Mouse (Mus musculus) heart, postnatal 10 days (tissue): ENCODE results near the gene Stx19. TPM values are rescaled to one million over a fixed set of nuclear protein-coding genes. Genes with fewer than 3 reads are reported as not detected.

Experiments
- DNase-seq, 2 experiments: peaks; one replicate each; pipeline ENCODE4 v3.0.0; 2021
- intact Hi-C: fragments of 180-260 bp; cut with DNase I; formaldehyde crosslinking; loops from one replicate; pipeline ENCODE4 v1.15.1; 2025
- microRNA-seq, 2 experiments: library from miRNA; unstranded; fragments of <30 nt; microRNA quantifications; one replicate each; pipeline ENCODE4 v1.2.0; 2022
- total RNA-seq, 2 experiments: library from RNA; stranded (reverse); gene quantifications; 2 replicates each; pipeline ENCODE4 v1.2.3; 2021

The Stx19 gene
- total RNA-seq, 2 experiments from 2014 or later: not detected

- peak; percentile 97 for DNase-seq
- intact Hi-C loops: no loop called here
Measured at GRCm38 (mm10) chr16:62846498-62847312, 32.2 kb downstream of the Stx19 start, which contains the start of gene Arl13b. Gene Arl13b (minus strand): TSS chr16:62847040.

DNA sequence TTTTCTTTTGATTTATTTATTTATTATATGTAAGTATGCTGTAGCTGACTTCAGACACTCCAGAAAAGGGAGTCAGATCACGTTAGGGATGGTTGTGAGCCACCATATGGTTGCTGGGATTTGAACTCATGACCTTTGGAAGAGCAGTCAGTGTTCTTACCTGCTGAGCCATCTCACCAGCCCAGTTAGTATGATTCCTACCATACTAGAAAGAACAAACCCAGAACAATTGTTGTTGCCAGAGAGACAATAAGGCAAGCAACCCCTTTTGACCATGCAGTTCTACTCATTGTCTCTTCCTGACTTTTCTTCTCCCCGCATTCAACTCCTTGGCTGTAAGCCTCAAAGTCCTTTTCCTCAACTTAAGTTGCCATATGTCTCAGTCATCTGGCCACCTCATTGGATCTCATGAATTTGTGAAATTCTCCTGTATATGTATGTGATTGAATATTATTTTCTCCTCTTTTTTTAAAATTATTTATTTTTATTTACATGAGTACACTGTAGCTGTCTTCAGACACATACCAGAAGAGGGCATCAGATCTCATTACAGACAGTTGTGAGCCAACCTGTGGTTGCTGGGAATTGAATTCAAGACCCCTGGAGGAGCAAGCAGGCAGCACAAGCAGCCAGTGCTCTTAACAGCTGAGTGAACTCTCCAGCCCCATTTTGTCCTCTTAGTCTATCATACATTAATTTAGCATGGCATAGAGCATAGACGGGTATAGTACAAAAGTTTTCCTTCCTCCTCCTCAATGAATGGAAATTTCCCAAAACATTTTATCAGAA is 38.2 kb downstream of the Stx19 start:
- intact Hi-C loops: loop anchor here (5.0 kb wide), 1 partner anchor 2000 kb away; the partner anchor contains the start of genes Cggbp1 and Zfp654
- DNase-seq: no peak

DNA sequence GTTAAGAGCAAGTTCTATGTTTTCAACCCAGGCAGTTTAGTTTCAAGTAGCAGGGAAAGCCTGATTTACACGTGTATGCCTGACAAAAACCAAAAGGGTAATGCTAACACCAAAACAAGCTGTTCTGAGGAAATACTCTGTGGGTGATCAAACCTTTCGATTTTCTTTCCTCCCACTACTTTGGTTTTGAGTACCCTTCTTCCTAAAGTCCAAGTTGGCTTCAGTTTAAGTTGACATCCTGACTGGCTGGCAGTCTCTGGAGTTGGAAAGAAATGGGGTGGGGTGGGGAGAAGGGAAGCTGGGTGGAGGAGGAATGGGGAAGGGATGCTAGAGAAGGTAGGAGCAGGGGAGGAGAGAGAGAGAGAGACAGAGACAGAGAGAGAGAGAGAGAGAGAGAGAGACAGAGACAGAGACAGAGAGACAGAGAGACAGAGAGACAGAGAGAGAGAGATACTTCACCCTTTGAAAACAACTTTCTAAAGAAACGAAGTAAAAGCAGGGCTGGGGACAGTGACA is 39.2 kb downstream of the Stx19 start:
- intact Hi-C loops: loop anchor here (2.0 to 5.0 kb wide), 2 partner anchors 69 to 1999 kb away; partner anchors contain the start of genes Cggbp1 and Zfp654
- no peak for DNase-seq

GRCm38 (mm10) chr16:62854191-62855068 is 40.0 kb downstream of the Stx19 start, which contains the start of gene Pros1:
Gene Pros1 (plus strand): TSS chr16:62854307.
- intact Hi-C loops: loop anchor here (2.0 to 5.0 kb wide), 2 partner anchors 70 to 1998 kb away; partner anchors contain the start of genes Cggbp1 and Zfp654
- peak; percentile 75 to 78 for DNase-seq

GRCm38 (mm10) chr16:62855385-62855784 is 40.9 kb downstream of the Stx19 start:
- DNase-seq: no peak
- intact Hi-C loops: loop anchor here (2.0 kb wide), 1 partner anchor 71 kb away; no protein-coding TSS in a partner anchor

DNA sequence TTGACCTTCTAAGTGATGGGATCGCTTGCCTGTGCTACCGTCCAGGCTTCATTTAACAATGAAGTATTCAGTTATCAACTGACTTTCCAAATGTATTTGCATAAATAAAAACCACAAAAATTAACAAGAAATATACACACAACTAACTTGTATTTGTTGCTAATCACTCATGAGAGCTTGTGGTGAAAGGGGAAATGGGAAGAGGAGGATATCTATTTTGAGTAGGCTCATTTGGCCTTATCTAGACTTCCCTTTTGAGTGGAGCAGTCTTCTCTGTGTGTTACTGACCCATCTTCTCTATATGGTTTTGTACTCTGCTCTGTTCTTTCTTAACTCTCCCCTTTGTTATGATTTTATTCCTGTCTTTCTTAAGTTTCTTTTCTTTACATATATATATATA is 41.8 kb downstream of the Stx19 start:
- DNase-seq: no peak
- intact Hi-C loops: no loop called here

DNA sequence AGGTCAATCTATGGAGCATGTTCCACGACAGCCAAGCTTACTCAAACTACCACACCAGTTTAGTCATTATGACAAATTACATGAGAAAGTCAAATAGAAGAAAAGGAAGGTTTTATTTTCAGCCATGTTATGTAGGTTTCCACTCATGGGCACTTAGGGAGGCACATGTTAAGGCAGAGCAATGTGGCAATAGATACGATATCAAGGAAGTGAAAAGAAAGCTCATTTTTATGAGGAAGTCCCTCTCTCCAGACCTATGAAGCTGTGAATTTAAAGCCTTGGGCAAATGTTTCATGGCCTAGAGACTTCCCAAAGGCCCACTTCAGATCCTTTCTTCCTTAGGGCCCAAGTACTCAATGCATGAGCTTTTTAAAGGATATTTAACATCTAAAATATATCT is 43.0 kb downstream of the Stx19 start:
- no peak for DNase-seq
- intact Hi-C loops: no loop called here

DNA sequence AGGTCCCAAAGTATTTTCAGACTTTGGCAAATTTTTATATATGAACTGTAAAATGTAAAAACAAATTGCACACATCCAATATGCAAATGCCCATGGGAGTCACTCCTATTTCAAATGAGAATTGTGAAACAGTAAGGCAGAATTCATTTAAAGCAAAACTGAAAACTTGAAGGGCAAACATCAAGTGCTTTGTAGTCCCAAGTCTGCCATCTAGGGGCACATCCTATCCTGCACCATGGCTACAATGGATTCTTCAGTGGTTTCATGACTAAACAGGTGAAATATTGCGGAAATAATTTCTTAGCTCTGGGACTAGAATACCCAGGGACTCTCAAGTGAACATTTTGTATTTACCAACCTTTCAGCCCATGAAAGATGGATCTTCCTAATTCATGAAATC is 43.5 kb downstream of the Stx19 start:
- peak; percentile 8 to 23 for DNase-seq
- intact Hi-C loops: no loop called here

DNA sequence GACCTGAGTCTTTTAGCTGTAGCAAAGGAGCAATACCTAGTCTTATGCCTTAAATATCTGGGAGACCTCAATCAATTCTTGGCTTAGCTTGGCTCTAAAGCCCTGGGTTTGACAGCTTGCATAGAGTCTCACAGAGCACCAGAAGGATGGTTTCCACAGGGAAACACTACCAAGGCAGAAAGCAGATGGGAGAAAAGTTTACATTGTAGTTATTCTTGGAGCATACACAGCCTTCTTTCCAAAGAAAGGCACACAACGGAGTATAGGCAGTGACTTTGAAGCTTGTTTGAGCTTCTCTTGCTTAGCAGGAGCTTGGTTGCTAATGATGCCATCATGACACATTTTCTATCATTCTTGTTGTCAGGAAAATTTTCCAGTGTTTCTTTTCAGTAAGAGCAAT is 45.7 kb downstream of the Stx19 start:
- DNase-seq: no peak
- intact Hi-C loops: no loop called here

DNA sequence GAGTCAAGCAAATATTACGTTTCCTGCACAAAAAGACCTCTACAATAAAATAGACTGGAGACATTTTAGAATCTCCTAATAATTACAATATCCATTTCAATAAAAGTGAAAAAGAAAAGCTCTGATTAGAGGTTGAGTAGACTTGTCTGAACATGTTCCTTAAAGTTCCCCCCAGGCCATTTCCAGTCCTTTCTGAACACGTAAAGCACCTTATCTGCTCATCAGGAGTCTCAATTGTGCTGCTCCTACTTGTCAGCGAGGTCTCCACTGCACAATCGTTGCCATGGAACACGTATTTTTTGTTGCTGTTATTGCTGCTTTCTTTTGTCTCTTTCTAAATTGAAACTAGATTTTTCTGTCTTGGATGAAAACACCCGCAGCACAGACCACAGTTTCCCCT is 47.0 kb downstream of the Stx19 start:
- intact Hi-C loops: no loop called here
- no peak for DNase-seq

GRCm38 (mm10) chr16:62872688-62873117 is 58.2 kb downstream of the Stx19 start:
- intact Hi-C loops: no loop called here

GRCm38 (mm10) chr16:62873180-62873579 is 58.7 kb downstream of the Stx19 start:
- no peak for DNase-seq
- intact Hi-C loops: no loop called here

More at GRCm38 (mm10) chr16:62872688-62873117, 58.2 kb downstream of the Stx19 start:
- no peak for DNase-seq

Small RNA genes lying within 50 kb of the gene (microRNA-seq; reads per million reads assigned to microRNA genes)
- gene Gm25986: 0 reads per million in 2 experiments

Other genes starting within 250 kb of the Stx19 start
- 10 to 100 TPM; 10.3 to 11.9 TPM for gene Nsun3, start 27.9 kb upstream of the Stx19 start, total RNA-seq
- gene Arl13b, start 32.4 kb downstream of the Stx19 start, total RNA-seq: 10 to 100 TPM in 1 of 2 experiments, 1 to 10 TPM in 1; 9.8 to 11.3 TPM
- 10 to 100 TPM; 24.4 to 27.8 TPM for gene Pros1, start 39.6 kb downstream of the Stx19 start, total RNA-seq